Mouse (Mus musculus): Measurements from ENCODE around the gene Ensa. TPM values are rescaled to one million over a fixed set of nuclear protein-coding genes. Genes with fewer than 3 reads are reported as not detected.

Ensa gene
- polyA plus RNA-seq, 1 experiment from 2014 or later = 97.2 TPM

- DNase-seq (ENCODE audit: low spot score) = no peak
These were observed 52.8 kb downstream of the Ensa start for GRCm38 (mm10) chr3:95677420-95678090.

GRCm38 (mm10) chr3:95679551-95679950 lies 54.8 kb downstream of the Ensa start:
- Histone ChIP-seq H3K27me3 (replicated peaks; ENCODE audit: control insufficient read depth, insufficient read depth, low read length) (no peaks in the 10 kb centered on the region), H3K9me3 (replicated peaks; ENCODE audit: control insufficient read depth, low read length) (no peaks in the 10 kb centered on the region), H3K4me1 (ENCODE audit: control insufficient read depth, insufficient read depth, low read length) (no peaks in the 10 kb centered on the region), H3K9ac (ENCODE audit: low read length) (no peak overlapping the region), H3K4me3 (ENCODE audit: low read depth, low read length) (no peak overlapping the region), H3K36me3 (ENCODE audit: control insufficient read depth, insufficient read depth, low read length) (peaks cover 7% of the 10 kb centered on the region; the same call in 1 of the 2 replicates), H3K27ac (ENCODE audit: low read depth, low read length) (no peak overlapping the region), H3K4me2 (ENCODE audit: low read length) (no peak overlapping the region)
- no peak for DNase-seq (ENCODE audit: low spot score)
- 93% methylated on average over 8 of the region's 8 CpGs for WGBS
- no peak for ATAC-seq

More at GRCm38 (mm10) chr3:95677420-95678090, 52.8 kb downstream of the Ensa start:
- Histone ChIP-seq H3K4me2 (ENCODE audit: low read length) (no peak overlapping the region), H3K4me3 (ENCODE audit: low read depth, low read length) (no peak overlapping the region), H3K27me3 (replicated peaks; ENCODE audit: control insufficient read depth, insufficient read depth, low read length) (no peaks in the 10 kb centered on the region), H3K9ac (ENCODE audit: low read length) (no peak overlapping the region), H3K27ac (ENCODE audit: low read depth, low read length) (no peak overlapping the region), H3K9me3 (replicated peaks; ENCODE audit: control insufficient read depth, low read length) (no peaks in the 10 kb centered on the region), H3K36me3 (ENCODE audit: control insufficient read depth, insufficient read depth, low read length) (peaks cover 18% of the 10 kb centered on the region), H3K4me1 (ENCODE audit: control insufficient read depth, insufficient read depth, low read length) (no peaks in the 10 kb centered on the region)
- WGBS = 88% methylated on average over 19 of the region's 19 CpGs
- ATAC-seq = no peak

GRCm38 (mm10) chr3:95680673-95681072 lies 55.9 kb downstream of the Ensa start:
- Histone ChIP-seq H3K9me3 (replicated peaks; ENCODE audit: control insufficient read depth, low read length) (no peaks in the 10 kb centered on the region), H3K4me1 (ENCODE audit: control insufficient read depth, insufficient read depth, low read length) (no peaks in the 10 kb centered on the region), H3K9ac (ENCODE audit: low read length) (no peak overlapping the region), H3K36me3 (ENCODE audit: control insufficient read depth, insufficient read depth, low read length) (peaks cover 7% of the 10 kb centered on the region; the same call in 1 of the 2 replicates), H3K27ac (ENCODE audit: low read depth, low read length) (no peak overlapping the region), H3K4me2 (ENCODE audit: low read length) (no peak overlapping the region), H3K4me3 (ENCODE audit: low read depth, low read length) (no peak overlapping the region), H3K27me3 (replicated peaks; ENCODE audit: control insufficient read depth, insufficient read depth, low read length) (no peaks in the 10 kb centered on the region)
- ATAC-seq (no peak), DNase-seq (ENCODE audit: low spot score) (no peak)
- WGBS = 89% methylated on average over 6 of the region's 6 CpGs

DNA sequence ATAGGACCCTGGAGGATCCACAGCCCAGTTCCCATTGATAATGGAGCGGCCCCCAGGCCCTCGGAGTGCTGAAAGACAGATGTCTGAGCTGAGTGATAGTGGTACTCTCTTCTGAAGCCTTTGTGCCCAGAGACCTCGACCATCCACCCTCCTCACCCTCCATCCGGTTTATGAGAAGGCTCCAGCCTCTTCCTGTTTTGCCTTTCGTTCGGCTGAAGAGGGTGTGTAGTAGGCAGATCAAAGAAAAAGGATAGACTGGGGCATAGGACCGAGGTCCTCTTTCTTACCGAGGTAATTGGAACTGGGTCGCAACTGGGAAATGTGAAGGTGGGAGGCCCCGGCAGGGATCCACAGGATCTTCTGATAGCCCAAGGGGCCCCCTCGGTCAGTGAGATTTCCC lies 56.6 kb downstream of the Ensa start:
- DNase-seq (ENCODE audit: low spot score) (no peak), ATAC-seq (no peak)
- H3K4me3 ChIP-seq (ENCODE audit: low read depth, low read length) = no peak overlapping the region
- no peak overlapping the region for H3K9ac ChIP-seq (ENCODE audit: low read length)
- H3K36me3 ChIP-seq (ENCODE audit: control insufficient read depth, insufficient read depth, low read length) = peaks cover 7% of the 10 kb centered on the region; the same call in 1 of the 2 replicates
- no peaks in the 10 kb centered on the region for H3K27me3 ChIP-seq (replicated peaks; ENCODE audit: control insufficient read depth, insufficient read depth, low read length)
- no peak overlapping the region for H3K4me2 ChIP-seq (ENCODE audit: low read length)
- 61% methylated on average over 11 of the region's 11 CpGs for WGBS
- no peak overlapping the region for H3K27ac ChIP-seq (ENCODE audit: low read depth, low read length)
- H3K4me1 ChIP-seq (ENCODE audit: control insufficient read depth, insufficient read depth, low read length) = no peaks in the 10 kb centered on the region
- H3K9me3 ChIP-seq (replicated peaks; ENCODE audit: control insufficient read depth, low read length) = no peaks in the 10 kb centered on the region

Other genes starting within 250 kb of the Ensa start
- not detected in 2 replicates for gene 4930558C23Rik, start 222.2 kb upstream of the Ensa start, polyA plus RNA-seq (2014; fragmentation: Nextera tagmentation; extraction: Ambion mirVana)
- gene Arnt, start 190.6 kb upstream of the Ensa start, polyA plus RNA-seq (2014; fragmentation: Nextera tagmentation; extraction: Ambion mirVana) = 9.0 and 12.5 TPM in 2 replicates
- 7.4 and 7.5 TPM in 2 replicates for gene Ctsk, start 125.7 kb upstream of the Ensa start, polyA plus RNA-seq (2014; fragmentation: Nextera tagmentation; extraction: Ambion mirVana)
- 14.4 and 14.8 TPM in 2 replicates for gene Ctss, start 98.2 kb upstream of the Ensa start, polyA plus RNA-seq (2014; fragmentation: Nextera tagmentation; extraction: Ambion mirVana)
- gene Hormad1, start 65.3 kb upstream of the Ensa start, polyA plus RNA-seq (2014; fragmentation: Nextera tagmentation; extraction: Ambion mirVana) = not detected in 2 replicates
- gene Golph3l, start 36.1 kb upstream of the Ensa start, polyA plus RNA-seq (2014; fragmentation: Nextera tagmentation; extraction: Ambion mirVana) = 40.7 and 43.5 TPM in 2 replicates
- 50.3 and 50.8 TPM in 2 replicates for gene Mcl1, start 33.8 kb downstream of the Ensa start, polyA plus RNA-seq (2014; fragmentation: Nextera tagmentation; extraction: Ambion mirVana)
- gene Adamtsl4, start 62.9 kb downstream of the Ensa start, polyA plus RNA-seq (2014; fragmentation: Nextera tagmentation; extraction: Ambion mirVana) = 0.13 and 0.72 TPM in 2 replicates
- gene Ecm1, start 114.6 kb downstream of the Ensa start, polyA plus RNA-seq (2014; fragmentation: Nextera tagmentation; extraction: Ambion mirVana) = 6.6 and 9.0 TPM in 2 replicates
- gene Tars2, start 135.2 kb downstream of the Ensa start, polyA plus RNA-seq (2014; fragmentation: Nextera tagmentation; extraction: Ambion mirVana) = 46.6 and 50.7 TPM in 2 replicates
- 14.3 and 18.4 TPM in 2 replicates for gene Rprd2, start 193.9 kb downstream of the Ensa start, polyA plus RNA-seq (2014; fragmentation: Nextera tagmentation; extraction: Ambion mirVana)
- gene Prpf3, start 230.9 kb downstream of the Ensa start, polyA plus RNA-seq (2014; fragmentation: Nextera tagmentation; extraction: Ambion mirVana) = 40.7 and 47.4 TPM in 2 replicates
- 280 and 333 TPM in 2 replicates for gene Mrps21, start 246.5 kb downstream of the Ensa start, polyA plus RNA-seq (2014; fragmentation: Nextera tagmentation; extraction: Ambion mirVana)

Measured in forebrain, embryonic 14.5 days (tissue).